Mouse (Mus musculus) limb, embryonic 11.5 days (tissue): Measurements from ENCODE around the gene Themis. TPM values are rescaled to one million over a fixed set of nuclear protein-coding genes. Genes with fewer than 3 reads are reported as not detected.

ENCODE experiments used
- ATAC-seq: fragments of 200-750 bp; cut with Nextera tagmentation; 2 replicates; pipeline ENCODE4 v1.8.0; 2017; ENCODE audit warnings: low read depth; ENCODE audit not compliant: insufficient number of reproducible peaks, low FRiP score, low TSS enrichment
- DNase-seq: peaks from one replicate; pipeline ENCODE4 v3.0.0-alpha.2; 2015; ENCODE audit warnings: low spot score
- H3K27ac ChIP-seq: fragments of 300-500 bp; sonication (generic); replicated peaks from 2 replicates; pipeline ENCODE4 v1.5.1; 2014; ENCODE audit warnings: low read depth, mild to moderate bottlenecking, low read length
- H3K27me3 ChIP-seq: fragments of 300-500 bp; sonication (generic); 2 replicates; pipeline ENCODE4 v1.6.1; 2014; ENCODE audit warnings: mild to moderate bottlenecking, low read length, mixed read lengths; ENCODE audit not compliant: control insufficient read depth, insufficient read depth
- H3K36me3 ChIP-seq: fragments of 300-500 bp; sonication (generic); 2 replicates; pipeline ENCODE4 v1.6.1; 2014; ENCODE audit warnings: mild to moderate bottlenecking, low read length, moderate library complexity, mixed read lengths; ENCODE audit not compliant: control insufficient read depth, insufficient read depth
- H3K4me1 ChIP-seq: fragments of 300-500 bp; sonication (generic); 2 replicates; pipeline ENCODE4 v1.6.1; 2014; ENCODE audit warnings: low read length, mixed read lengths; ENCODE audit not compliant: control insufficient read depth, insufficient read depth
- H3K4me2 ChIP-seq: fragments of 300-500 bp; sonication (generic); 2 replicates; pipeline ENCODE4 v1.6.1; 2014; ENCODE audit warnings: low read depth, mild to moderate bottlenecking, moderate library complexity; ENCODE audit not compliant: severe bottlenecking
- H3K4me3 ChIP-seq: fragments of 300-500 bp; sonication (generic); 2 replicates; pipeline ENCODE4 v1.5.1; 2014; ENCODE audit warnings: low read depth, low read length
- H3K9ac ChIP-seq: fragments of 300-500 bp; sonication (generic); 2 replicates; pipeline ENCODE4 v1.6.1; 2014; ENCODE audit warnings: mild to moderate bottlenecking, low read length
- H3K9me3 ChIP-seq: fragments of 300-500 bp; sonication (generic); 2 replicates; pipeline ENCODE4 v1.6.1; 2016; ENCODE audit warnings: low read length; ENCODE audit not compliant: control insufficient read depth
- WGBS: fragments of 180-500 bp; shearing (Covaris S2); extraction: QIAGEN DNeasy Blood & Tissue Kit; methylation state at CpG from one replicate; pipeline ENCODE4 v1.1.7; 2014; 5-methylcytosine and 5-hydroxymethylcytosine counted together
- polyA plus RNA-seq: library from polyadenylated mRNA; unstranded; fragments of >200 nt; fragmentation: Nextera tagmentation; extraction: Ambion mirVana; gene quantifications from 2 replicates; pipeline ENCODE4 v1.2.1, GENCODE M21; 2014

The Themis gene
- polyA plus RNA-seq, 1 experiment from 2014 or later, result not detected

GRCm38 (mm10) chr10:28890886-28891285 is 222.7 kb downstream of the Themis start:
- Histone ChIP-seq H3K36me3 (no peaks in the 10 kb centered on the region), H3K9ac (no peak overlapping the region), H3K9me3 (no peaks in the 10 kb centered on the region), H3K4me2 (no peak overlapping the region), H3K27me3 (no peaks in the 10 kb centered on the region), H3K4me1 (no peaks in the 10 kb centered on the region), H3K27ac (no peak overlapping the region), H3K4me3 (no peak overlapping the region)
- WGBS, result 91% methylated on average over 2 of the region's 2 CpGs
- ATAC-seq (no peak), DNase-seq (no peak)

- Histone ChIP-seq H3K36me3 (no peaks in the 10 kb centered on the region), H3K4me1 (no peaks in the 10 kb centered on the region), H3K27me3 (no peaks in the 10 kb centered on the region), H3K9ac (no peak overlapping the region), H3K4me2 (no peak overlapping the region), H3K27ac (no peak overlapping the region), H3K4me3 (no peak overlapping the region), H3K9me3 (no peaks in the 10 kb centered on the region)
- DNase-seq (no peak), ATAC-seq (no peak)
- 72% methylated on average over 1 of the region's 1 CpGs for WGBS
These were observed 230.2 kb downstream of the Themis start for GRCm38 (mm10) chr10:28898351-28898750.
